Mouse (Mus musculus) midbrain, embryonic 16.5 days (tissue): Measurements from ENCODE around the gene Ankrd33. TPM values are rescaled to one million over a fixed set of nuclear protein-coding genes. Genes with fewer than 3 reads are reported as not detected.

ENCODE experiments used
- ATAC-seq: fragments of 200-750 bp; cut with Nextera tagmentation; 2 replicates; pipeline ENCODE4 v1.8.0; 2017; ENCODE audit warnings: moderate TSS enrichment
- H3K27ac ChIP-seq: fragments of 300-500 bp; sonication (generic); 2 replicates; pipeline ENCODE4 v1.5.1; 2014; ENCODE audit warnings: mild to moderate bottlenecking, low read length, mixed read lengths
- H3K27me3 ChIP-seq: fragments of 300-500 bp; sonication (generic); 2 replicates; pipeline ENCODE4 v1.6.1; 2014; ENCODE audit warnings: low read depth, low read length, mixed read lengths; ENCODE audit not compliant: control insufficient read depth, insufficient read depth
- H3K36me3 ChIP-seq: fragments of 300-500 bp; sonication (generic); 2 replicates; pipeline ENCODE4 v1.6.1; 2014; ENCODE audit warnings: mild to moderate bottlenecking, low read length, moderate library complexity, mixed read lengths; ENCODE audit not compliant: control insufficient read depth, insufficient read depth
- H3K4me1 ChIP-seq: fragments of 300-500 bp; sonication (generic); 2 replicates; pipeline ENCODE4 v1.6.1; 2014; ENCODE audit warnings: mild to moderate bottlenecking, low read length, mixed read lengths; ENCODE audit not compliant: control insufficient read depth, insufficient read depth
- H3K4me2 ChIP-seq: fragments of 300-500 bp; sonication (generic); 2 replicates; pipeline ENCODE4 v1.6.1; 2014; ENCODE audit warnings: mild to moderate bottlenecking, low read length, mixed read lengths
- H3K4me3 ChIP-seq: fragments of 300-500 bp; sonication (generic); 2 replicates; pipeline ENCODE4 v1.5.1; 2014; ENCODE audit warnings: low read depth, mild to moderate bottlenecking, low read length, moderate library complexity, mixed read lengths
- H3K9ac ChIP-seq: fragments of 300-500 bp; sonication (generic); 2 replicates; pipeline ENCODE4 v1.6.1; 2014; ENCODE audit warnings: low read depth, low read length, mixed read lengths
- H3K9me3 ChIP-seq: fragments of 300-500 bp; sonication (generic); replicated peaks from 2 replicates; pipeline ENCODE4 v1.6.1; 2014; ENCODE audit warnings: mild to moderate bottlenecking, low read length, mixed read lengths; ENCODE audit not compliant: control insufficient read depth, poor library complexity, severe bottlenecking
- WGBS: fragments of 180-500 bp; shearing (Covaris S2); extraction: QIAGEN DNeasy Blood & Tissue Kit; methylation state at CpG from one replicate; pipeline ENCODE4 v1.1.7; 2014; 5-methylcytosine and 5-hydroxymethylcytosine counted together
- polyA plus RNA-seq: library from polyadenylated mRNA; unstranded; fragments of >200 nt; fragmentation: Nextera tagmentation; extraction: Ambion mirVana; gene quantifications from 2 replicates; pipeline ENCODE4 v1.2.1, GENCODE M21; 2015

Gene Ankrd33
- polyA plus RNA-seq, 1 experiment from 2014 or later, result not detected

GRCm38 (mm10) chr15:101126876-101127544 lies 11.5 kb downstream of the Ankrd33 start:
- Histone ChIP-seq H3K9me3 (no peaks in the 10 kb centered on the region), H3K27me3 (peaks cover 27% of the 10 kb centered on the region), H3K36me3 (no peaks in the 10 kb centered on the region), H3K9ac (no peak overlapping the region), H3K4me2 (no peak overlapping the region), H3K4me3 (no peak overlapping the region), H3K4me1 (peaks cover 3% of the 10 kb centered on the region; the same call in 1 of the 2 replicates), H3K27ac (no peak overlapping the region)
- ATAC-seq, result no peak
- WGBS, result 74% methylated on average over 12 of the region's 12 CpGs

GRCm38 (mm10) chr15:101128181-101129089 lies 12.9 kb downstream of the Ankrd33 start, which contains the start of gene Acvrl1:
Acvrl1 (plus strand) TSS chr15:101128522.
- H3K27me3 ChIP-seq, result peaks cover 27% of the 10 kb centered on the region
- peaks cover 3% of the 10 kb centered on the region; the same call in 1 of the 2 replicates for H3K4me1 ChIP-seq
- H3K9ac ChIP-seq, result no peak within 1 kb of the TSS
- H3K4me3 ChIP-seq, result peak within 1 kb of the TSS; percentile 26; the same call in 1 of the 2 replicates
- no peaks in the 10 kb centered on the region for H3K36me3 ChIP-seq
- WGBS, result 2% methylated on average over 44 of the region's 46 CpGs
- no peak for ATAC-seq
- H3K27ac ChIP-seq, result no peak within 1 kb of the TSS
- H3K4me2 ChIP-seq, result peak within 1 kb of the TSS; percentile 45
- no peaks in the 10 kb centered on the region for H3K9me3 ChIP-seq

GRCm38 (mm10) chr15:101129412-101129811 lies 13.9 kb downstream of the Ankrd33 start:
- H3K4me2 ChIP-seq, result 0 out of 2 replicates have a peak overlapping the region, but pooled peaks have one; percentile 45
- H3K4me3 ChIP-seq, result no peak overlapping the region
- H3K27me3 ChIP-seq, result peaks cover 27% of the 10 kb centered on the region
- ATAC-seq, result no peak
- H3K36me3 ChIP-seq, result no peaks in the 10 kb centered on the region
- WGBS, result 32% methylated on average over 5 of the region's 5 CpGs
- no peak overlapping the region for H3K27ac ChIP-seq
- no peaks in the 10 kb centered on the region for H3K9me3 ChIP-seq
- H3K4me1 ChIP-seq, result peaks cover 3% of the 10 kb centered on the region; the same call in 1 of the 2 replicates
- no peak overlapping the region for H3K9ac ChIP-seq

GRCm38 (mm10) chr15:101131498-101131897 lies 15.9 kb downstream of the Ankrd33 start:
- no peak overlapping the region for H3K27ac ChIP-seq
- H3K9me3 ChIP-seq, result no peaks in the 10 kb centered on the region
- ATAC-seq, result no peak
- peaks cover 3% of the 10 kb centered on the region; the same call in 1 of the 2 replicates for H3K4me1 ChIP-seq
- H3K9ac ChIP-seq, result no peak overlapping the region
- H3K36me3 ChIP-seq, result no peaks in the 10 kb centered on the region
- WGBS, result 39% methylated on average over 11 of the region's 11 CpGs
- H3K27me3 ChIP-seq, result peaks cover 27% of the 10 kb centered on the region
- no peak overlapping the region for H3K4me3 ChIP-seq
- no peak overlapping the region for H3K4me2 ChIP-seq

- H3K4me3 ChIP-seq, result no peak overlapping the region
- no peak overlapping the region for H3K4me2 ChIP-seq
- no peaks in the 10 kb centered on the region for H3K36me3 ChIP-seq
- H3K27me3 ChIP-seq, result peaks cover 25% of the 10 kb centered on the region
- H3K27ac ChIP-seq, result no peak overlapping the region
- no peak for ATAC-seq
- WGBS, result 47% methylated on average over 6 of the region's 6 CpGs
- H3K9me3 ChIP-seq, result no peaks in the 10 kb centered on the region
- H3K4me1 ChIP-seq, result peaks cover 3% of the 10 kb centered on the region; the same call in 1 of the 2 replicates
- no peak overlapping the region for H3K9ac ChIP-seq
Observed at GRCm38 (mm10) chr15:101132041-101132440, 16.5 kb downstream of the Ankrd33 start.

GRCm38 (mm10) chr15:101132761-101133160 lies 17.2 kb downstream of the Ankrd33 start:
- Histone ChIP-seq H3K27me3 (peaks cover 18% of the 10 kb centered on the region), H3K9ac (no peak overlapping the region), H3K4me1 (peaks cover 3% of the 10 kb centered on the region; the same call in 1 of the 2 replicates), H3K9me3 (no peaks in the 10 kb centered on the region), H3K36me3 (no peaks in the 10 kb centered on the region), H3K27ac (no peak overlapping the region), H3K4me2 (no peak overlapping the region), H3K4me3 (no peak overlapping the region)
- WGBS, result 82% methylated on average over 6 of the region's 6 CpGs
- ATAC-seq, result no peak

- no peak overlapping the region for H3K4me2 ChIP-seq
- H3K27me3 ChIP-seq, result peaks cover 14% of the 10 kb centered on the region
- H3K36me3 ChIP-seq, result no peaks in the 10 kb centered on the region
- H3K9me3 ChIP-seq, result no peaks in the 10 kb centered on the region
- no peak for ATAC-seq
- H3K27ac ChIP-seq, result no peak overlapping the region
- no peak overlapping the region for H3K4me3 ChIP-seq
- H3K9ac ChIP-seq, result no peak overlapping the region
- whole genome bisulfite sequencing, result 31% methylated on average over 15 of the region's 15 CpGs
- peaks cover 1% of the 10 kb centered on the region; the same call in 1 of the 2 replicates for H3K4me1 ChIP-seq
Observed at GRCm38 (mm10) chr15:101133993-101134704, 18.6 kb downstream of the Ankrd33 start.

GRCm38 (mm10) chr15:101135405-101135804 lies 19.9 kb downstream of the Ankrd33 start:
- H3K4me3 ChIP-seq, result no peak overlapping the region
- H3K27ac ChIP-seq, result no peak overlapping the region
- no peaks in the 10 kb centered on the region for H3K9me3 ChIP-seq
- H3K4me1 ChIP-seq, result peaks cover 9% of the 10 kb centered on the region
- 71% methylated on average over 7 of the region's 8 CpGs for whole genome bisulfite sequencing
- H3K9ac ChIP-seq, result no peak overlapping the region
- H3K36me3 ChIP-seq, result no peaks in the 10 kb centered on the region
- ATAC-seq, result no peak
- no peak overlapping the region for H3K4me2 ChIP-seq
- H3K27me3 ChIP-seq, result peaks cover 4% of the 10 kb centered on the region; the same call in 1 of the 2 replicates
